ENCODE assay signal across 14 mouse cellular contexts in genomic region chr11:119925176-119925575, GRCm38 (mm10). TPM values are rescaled to one million over a fixed set of nuclear protein-coding genes. Genes with fewer than 3 reads are reported as not detected.
A peak's percentile ranks its signal among the peaks of the same experiment; 100 is the strongest.
DNase-seq lines count a peak whose midpoint lies in the region; ATAC-seq and TF ChIP-seq lines count a peak whose summit lies in the region.
"Had no signal": no experiment of that assay in that cellular context is flagged by ENCODE, and none has a peak within 500 bp of the region (broad histone marks: within the 10 kb centered on the region; RNA-seq: fewer than 3 reads in every experiment).

No protein-coding gene starts in this region.

- H3K4me3 ChIP-seq in C2C12 (ENCODE audit: insufficient read depth, poor library complexity, severe bottlenecking), result no peak overlapping the region
- H3K4me3 ChIP-seq in embryonic facial prominence, embryonic 15.5 days (replicated peaks), result no peak overlapping the region
- H3K4me3 ChIP-seq: forebrain, embryonic 10.5 days; limb, embryonic 15.5 days had no signal

- H3ac ChIP-seq in C2C12 (ENCODE audit: control insufficient read depth, insufficient read length, low read depth), result no peak overlapping the region

- no peaks in the 10 kb centered on the region for H3K27me3 ChIP-seq in C2C12 (ENCODE audit: control insufficient read depth, insufficient read depth, insufficient read length)
- H3K27me3 ChIP-seq in embryonic facial prominence, embryonic 15.5 days, result no peaks in the 10 kb centered on the region
- H3K27me3 ChIP-seq: limb, embryonic 15.5 days had no signal

- no peaks in the 10 kb centered on the region for H3K79me3 ChIP-seq in C2C12 (ENCODE audit: low read depth)

- DNase-seq in layer of hippocampus, adult 11-12 months (ENCODE audit: low spot score), result peak; percentile 67
- no peak for DNase-seq in layer of hippocampus, adult 8-10 months (ENCODE audit: low spot score in 2 of 2)
- DNase-seq in T-cell, adult 2 months (ENCODE audit: low spot score), result no peak
- DNase-seq in gastrocnemius, adult 8-10 months (ENCODE audit: low spot score in 2 of 2), result no peak
- DNase-seq in testis, postnatal 14 days (ENCODE audit: low spot score), result no peak
- DNase-seq: gastrocnemius, postnatal 10 days; heart, postnatal 36 days; kidney, adult 8-10 months; thymus, postnatal 4 days had no signal

- H3K9me3 ChIP-seq in embryonic facial prominence, embryonic 15.5 days (replicated peaks), result no peaks in the 10 kb centered on the region
- H3K9me3 ChIP-seq: forebrain, embryonic 10.5 days; limb, embryonic 15.5 days had no signal

- no peaks in the 10 kb centered on the region for H3K36me3 ChIP-seq in C2C12 (ENCODE audit: control insufficient read depth, insufficient read depth)
- H3K36me3 ChIP-seq in embryonic facial prominence, embryonic 15.5 days, result peaks cover 5% of the 10 kb centered on the region; the same call in 1 of the 2 replicates

- H3K4me1 ChIP-seq in embryonic facial prominence, embryonic 15.5 days, result peaks cover 5% of the 10 kb centered on the region; the same call in 1 of the 2 replicates

- WGBS in embryonic facial prominence, embryonic 15.5 days, result 63% methylated on average over 5 of the region's 5 CpGs

- 0 out of 2 replicates have a peak overlapping the region, but pooled peaks have one; percentile 1 for H3K27ac ChIP-seq in embryonic facial prominence, embryonic 15.5 days (replicated peaks)
- H3K27ac ChIP-seq: forebrain, embryonic 10.5 days; limb, embryonic 15.5 days had no signal

- no peaks in the 10 kb centered on the region for H3K79me2 ChIP-seq in C2C12 (ENCODE audit: control insufficient read depth, insufficient read depth)

- H3K4me2 ChIP-seq in embryonic facial prominence, embryonic 15.5 days (replicated peaks), result no peak overlapping the region
- H3K4me2 ChIP-seq: limb, embryonic 15.5 days had no signal

- ATAC-seq in embryonic facial prominence, embryonic 15.5 days (ENCODE audit: insufficient number of reproducible peaks, low FRiP score, low TSS enrichment, low read depth), result no peak
- peak; percentile 96 for ATAC-seq in megakaryocyte, adult 5-6 weeks (ENCODE audit: poor library complexity, severe bottlenecking)

- H3K9ac ChIP-seq in embryonic facial prominence, embryonic 15.5 days, result no peak overlapping the region
- H3K9ac ChIP-seq: limb, embryonic 15.5 days had no signal

- TF ChIP-seq CTCF in C2C12 (IDR thresholded peaks at IDR 0.05; ENCODE audit: control insufficient read depth, insufficient read depth, insufficient read length), result no peak

TF ChIP-seq in C2C12, 6 proteins besides CTCF, POLR2A, EP300 and RAD21:
- TF ChIP-seq USF1 (IDR thresholded peaks at IDR 0.05; ENCODE audit: low read depth) (no peak), MAX (IDR thresholded peaks at IDR 0.05) (peak; percentile 83)
TF ChIP-seq in C2C12: peak in this region for 1.

RNA-seq across cellular contexts. Expression of gene Chmp6, which starts 11.9 kb away (rescaled TPM):
- total RNA-seq in layer of hippocampus, adult 8-10 months (2022), result 10 to 100 TPM; 31.5 to 39.5 (median 37.3) TPM
- 64.9 TPM for polyA plus RNA-seq in C2C12 (2012; fragmentation: generic; extraction: Trizol)
- 93.8 and 95.1 TPM in 2 replicates for polyA plus RNA-seq in embryonic facial prominence, embryonic 15.5 days (2015; fragmentation: Nextera tagmentation; extraction: Ambion mirVana)
- total RNA-seq in megakaryocyte, adult 5-6 weeks (2015), result 20.7 and 21.7 TPM in 2 replicates
- total RNA-seq in megakaryocyte, adult 5-6 weeks (2017), result 54.8 and 79.3 TPM in 2 replicates
- total RNA-seq in gastrocnemius, adult 8-10 months (2022), result 10 to 100 TPM; 26.4 to 32.0 (median 30.1) TPM

RNA-seq across cellular contexts. Expression of gene Baiap2, which starts 17.4 kb away (rescaled TPM):
- 100 to 1,000 TPM; 170 to 244 (median 215) TPM for total RNA-seq in layer of hippocampus, adult 8-10 months (2022)
- polyA plus RNA-seq in C2C12 (2012; fragmentation: generic; extraction: Trizol), result 41.5 TPM
- 36.8 and 42.0 TPM in 2 replicates for polyA plus RNA-seq in embryonic facial prominence, embryonic 15.5 days (2015; fragmentation: Nextera tagmentation; extraction: Ambion mirVana)
- 6.2 TPM in 2 replicates for total RNA-seq in megakaryocyte, adult 5-6 weeks (2015)
- 6.2 and 6.9 TPM in 2 replicates for total RNA-seq in megakaryocyte, adult 5-6 weeks (2017)
- 1 to 10 TPM in 2 of 4 experiments, under 1 TPM in 2; 0.56 to 1.7 (median 1.2) TPM for total RNA-seq in gastrocnemius, adult 8-10 months (2022)

Comparison
In these comparisons a context has a peak if more than half of its experiments do, and no peak if none do; other contexts are left out.
1. RNA of gene Baiap2, which starts 17.4 kb away (total RNA-seq): 170 to 244 TPM in layer of hippocampus, adult 8-10 months; 6.2 to 6.9 TPM in megakaryocyte, adult 5-6 weeks and 0.56 to 1.7 TPM in gastrocnemius, adult 8-10 months; every median in the first group is over 10 times any median in the second.